Mouse (Mus musculus): ENCODE measurements around the gene Coro6. TPM values are rescaled to one million over a fixed set of nuclear protein-coding genes. Genes with fewer than 3 reads are reported as not detected.

Coro6 gene
- polyA plus RNA-seq, 1 experiment from 2014 or later, result 15.9 TPM

- WGBS, result 90% methylated on average over 7 of the region's 7 CpGs
- H3K4me1 ChIP-seq, result peaks cover 67% of the 10 kb centered on the region
- H3K27me3 ChIP-seq (ENCODE audit: insufficient read depth, poor library complexity, severe bottlenecking), result no peaks in the 10 kb centered on the region
- peaks cover 55% of the 10 kb centered on the region for H3K36me3 ChIP-seq
- DNase-seq (ENCODE audit: low spot score), result no peak
- H3K9me3 ChIP-seq, result no peaks in the 10 kb centered on the region
- no peak overlapping the region for H3K4me3 ChIP-seq
- H3K27ac ChIP-seq, result no peak overlapping the region
Measured at GRCm38 (mm10) chr11:77499354-77499753, 37.1 kb downstream of the Coro6 start.

- H3K4me3 ChIP-seq, result no peak overlapping the region
- H3K36me3 ChIP-seq, result peaks cover 67% of the 10 kb centered on the region
- no peak overlapping the region for H3K27ac ChIP-seq
- no peaks in the 10 kb centered on the region for H3K27me3 ChIP-seq (ENCODE audit: insufficient read depth, poor library complexity, severe bottlenecking)
- WGBS, result 88% methylated on average over 17 of the region's 17 CpGs
- H3K9me3 ChIP-seq, result no peaks in the 10 kb centered on the region
- H3K4me1 ChIP-seq, result peaks cover 54% of the 10 kb centered on the region
- DNase-seq (ENCODE audit: low spot score), result no peak
Measured at GRCm38 (mm10) chr11:77500361-77501325, 38.4 kb downstream of the Coro6 start.

DNA sequence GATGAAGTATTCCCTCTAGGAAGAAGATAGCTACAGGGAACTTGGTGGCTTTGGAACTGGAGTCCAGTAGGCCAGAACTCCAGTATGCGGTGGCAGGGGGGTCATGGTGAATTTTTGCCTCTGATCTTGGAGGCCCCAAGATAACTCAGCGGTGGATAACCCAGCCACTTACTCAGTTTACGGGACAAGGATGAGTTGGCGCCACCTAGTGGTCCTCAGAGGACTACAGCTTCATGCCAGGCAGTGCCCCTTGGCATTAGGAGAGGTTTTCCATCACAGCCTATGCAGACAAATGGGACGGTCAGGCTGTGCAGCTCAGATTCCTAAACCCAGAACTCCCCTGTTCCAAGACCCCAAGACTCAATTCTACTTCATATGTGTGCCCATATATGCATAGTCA, 39.2 kb downstream of the Coro6 start:
- no peak overlapping the region for H3K27ac ChIP-seq
- no peaks in the 10 kb centered on the region for H3K27me3 ChIP-seq (ENCODE audit: insufficient read depth, poor library complexity, severe bottlenecking)
- no peaks in the 10 kb centered on the region for H3K9me3 ChIP-seq
- peaks cover 47% of the 10 kb centered on the region for H3K4me1 ChIP-seq
- H3K36me3 ChIP-seq, result peaks cover 75% of the 10 kb centered on the region
- DNase-seq (ENCODE audit: low spot score), result no peak
- WGBS, result 34% methylated on average over 5 of the region's 5 CpGs
- no peak overlapping the region for H3K4me3 ChIP-seq

DNA sequence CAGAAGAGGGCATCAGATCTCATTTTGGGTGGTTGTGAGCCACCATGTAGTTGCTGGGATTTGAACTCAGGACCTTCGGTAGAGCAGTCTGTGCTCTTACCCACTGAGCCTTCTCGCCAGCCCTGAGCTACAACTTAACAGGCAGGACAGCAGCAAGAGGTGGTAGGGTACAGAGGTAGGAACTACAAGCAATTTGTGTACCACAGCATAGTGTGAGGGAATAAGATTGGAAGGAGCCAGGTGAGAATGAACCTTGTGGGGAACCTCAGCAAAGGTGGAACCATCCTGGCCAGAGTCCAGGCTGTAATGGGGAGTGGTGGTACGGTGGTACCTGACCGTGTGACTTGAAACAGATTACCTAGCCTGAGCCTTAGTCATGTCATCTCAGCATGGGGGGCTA, 39.8 kb downstream of the Coro6 start:
- Histone ChIP-seq H3K4me1 (peaks cover 43% of the 10 kb centered on the region), H3K36me3 (peaks cover 81% of the 10 kb centered on the region), H3K27ac (no peak overlapping the region), H3K9me3 (no peaks in the 10 kb centered on the region), H3K27me3 (ENCODE audit: insufficient read depth, poor library complexity, severe bottlenecking) (no peaks in the 10 kb centered on the region), H3K4me3 (no peak overlapping the region)
- WGBS, result 94% methylated on average over 4 of the region's 4 CpGs
- no peak for DNase-seq (ENCODE audit: low spot score)

DNA sequence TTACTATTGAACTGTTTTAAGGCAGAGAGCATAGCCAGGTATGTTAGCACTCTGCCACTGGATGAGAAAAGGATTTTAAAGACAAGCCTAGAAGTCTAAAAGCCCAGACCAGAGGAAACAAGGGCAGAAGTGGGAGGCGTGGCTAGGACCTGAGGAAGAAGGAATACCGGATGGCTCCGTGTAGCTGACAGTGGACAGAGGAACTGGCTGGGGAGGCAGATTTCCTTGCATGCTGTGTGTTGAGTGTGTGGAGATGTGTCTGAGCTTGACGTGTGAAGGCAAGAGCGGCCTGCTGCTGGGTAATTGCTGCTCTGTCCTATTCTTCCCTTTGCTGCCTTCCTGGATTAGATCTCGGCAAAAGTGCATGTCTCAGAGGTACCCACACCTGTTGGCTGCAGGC, 40.3 kb downstream of the Coro6 start:
- H3K9me3 ChIP-seq, result no peaks in the 10 kb centered on the region
- no peaks in the 10 kb centered on the region for H3K27me3 ChIP-seq (ENCODE audit: insufficient read depth, poor library complexity, severe bottlenecking)
- peaks cover 86% of the 10 kb centered on the region for H3K36me3 ChIP-seq
- peaks cover 38% of the 10 kb centered on the region for H3K4me1 ChIP-seq
- H3K4me3 ChIP-seq, result no peak overlapping the region
- WGBS, result 85% methylated on average over 6 of the region's 6 CpGs
- H3K27ac ChIP-seq, result no peak overlapping the region
- DNase-seq (ENCODE audit: low spot score), result no peak

- Histone ChIP-seq H3K4me3 (no peak overlapping the region), H3K27me3 (ENCODE audit: insufficient read depth, poor library complexity, severe bottlenecking) (no peaks in the 10 kb centered on the region), H3K36me3 (peaks cover 95% of the 10 kb centered on the region), H3K27ac (no peak overlapping the region), H3K9me3 (no peaks in the 10 kb centered on the region), H3K4me1 (peaks cover 33% of the 10 kb centered on the region)
- WGBS, result 65% methylated on average over 3 of the region's 3 CpGs
- no peak for DNase-seq (ENCODE audit: low spot score)
Measured at GRCm38 (mm10) chr11:77503511-77503910, 41.3 kb downstream of the Coro6 start.

DNA sequence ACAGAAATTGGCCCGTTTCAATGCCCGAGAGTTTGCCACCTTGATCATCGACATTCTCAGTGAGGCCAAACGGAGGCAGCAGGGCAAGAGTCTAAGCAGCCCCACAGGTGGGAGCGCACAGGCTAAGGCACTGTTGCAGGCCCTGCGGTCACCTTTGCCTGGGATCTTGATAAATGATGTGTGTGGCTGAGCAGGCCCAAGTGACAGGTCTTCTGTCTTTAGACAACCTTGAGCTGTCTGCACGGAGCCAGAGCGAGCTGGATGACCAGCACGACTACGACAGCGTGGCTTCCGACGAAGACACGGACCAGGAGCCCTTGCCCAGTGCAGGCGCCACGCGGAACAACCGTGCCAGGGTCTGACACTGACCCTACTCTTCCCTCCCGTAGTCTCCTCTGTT, 42.2 kb downstream of the Coro6 start:
- Histone ChIP-seq H3K27me3 (ENCODE audit: insufficient read depth, poor library complexity, severe bottlenecking) (no peaks in the 10 kb centered on the region), H3K27ac (no peak overlapping the region), H3K4me3 (no peak overlapping the region), H3K9me3 (no peaks in the 10 kb centered on the region), H3K36me3 (peaks cover 95% of the 10 kb centered on the region), H3K4me1 (peaks cover 30% of the 10 kb centered on the region)
- no peak for DNase-seq (ENCODE audit: low spot score)
- WGBS, result 95% methylated on average over 19 of the region's 19 CpGs

DNA sequence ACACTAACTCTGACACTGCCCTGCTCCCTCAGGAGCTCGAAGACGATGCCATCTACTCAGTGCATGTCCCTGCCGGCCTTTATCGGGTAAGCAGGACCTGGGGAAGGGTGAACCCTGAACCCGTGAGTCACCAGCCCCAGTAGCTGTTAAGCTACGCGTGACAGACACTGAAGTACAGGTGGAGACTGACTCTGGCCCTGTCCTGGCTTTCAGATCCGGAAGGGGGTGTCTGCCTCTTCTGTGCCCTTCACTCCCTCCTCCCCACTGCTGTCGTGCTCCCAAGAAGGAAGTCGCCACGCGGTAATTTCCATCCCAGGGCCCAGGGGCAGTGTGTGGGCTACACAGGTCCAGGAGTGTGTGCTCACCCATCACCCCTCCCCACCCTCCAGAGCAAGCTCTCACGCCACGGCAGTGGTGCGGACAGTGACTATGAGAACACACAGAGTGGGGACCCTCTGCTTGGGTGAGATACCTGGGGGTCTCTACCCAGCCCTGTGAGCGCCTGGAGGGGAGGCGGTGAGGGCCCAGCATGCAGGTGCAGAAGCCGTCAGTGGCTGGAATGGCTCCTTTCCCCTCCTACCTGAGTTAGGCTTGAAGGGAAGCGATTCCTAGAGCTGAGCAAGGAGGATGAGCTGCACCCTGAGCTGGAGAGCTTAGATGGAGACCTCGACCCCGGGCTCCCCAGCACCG, 43.2 kb downstream of the Coro6 start:
- H3K4me3 ChIP-seq, result no peak overlapping the region
- H3K27ac ChIP-seq, result no peak overlapping the region
- DNase-seq (ENCODE audit: low spot score), result no peak
- peaks cover 93% of the 10 kb centered on the region for H3K36me3 ChIP-seq
- H3K27me3 ChIP-seq (ENCODE audit: insufficient read depth, poor library complexity, severe bottlenecking), result no peaks in the 10 kb centered on the region
- no peaks in the 10 kb centered on the region for H3K9me3 ChIP-seq
- 86% methylated on average over 22 of the region's 22 CpGs for WGBS
- peaks cover 25% of the 10 kb centered on the region for H3K4me1 ChIP-seq

DNA sequence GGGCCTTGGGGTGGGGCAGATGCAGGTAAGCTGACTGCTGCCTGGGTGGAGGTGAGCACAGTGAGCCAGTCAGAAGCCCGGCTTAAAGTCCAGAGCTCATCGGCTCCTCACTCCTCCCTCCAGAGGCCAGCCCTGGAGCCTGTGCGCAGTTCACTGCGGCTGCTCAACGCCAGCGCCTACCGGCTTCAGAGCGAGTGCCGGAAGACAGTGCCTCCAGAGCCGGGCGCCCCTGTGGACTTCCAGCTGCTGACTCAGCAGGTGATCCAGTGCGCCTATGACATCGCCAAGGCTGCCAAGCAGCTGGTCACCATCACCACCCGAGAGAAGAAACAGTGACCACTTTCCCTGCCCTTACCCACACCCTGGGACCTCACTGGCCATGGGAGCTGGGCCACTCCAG, 44.1 kb downstream of the Coro6 start:
- WGBS, result 86% methylated on average over 14 of the region's 14 CpGs
- no peak overlapping the region for H3K4me3 ChIP-seq
- peaks cover 89% of the 10 kb centered on the region for H3K36me3 ChIP-seq
- no peak for DNase-seq (ENCODE audit: low spot score)
- no peaks in the 10 kb centered on the region for H3K9me3 ChIP-seq
- H3K27ac ChIP-seq, result no peak overlapping the region
- peaks cover 17% of the 10 kb centered on the region for H3K4me1 ChIP-seq
- no peaks in the 10 kb centered on the region for H3K27me3 ChIP-seq (ENCODE audit: insufficient read depth, poor library complexity, severe bottlenecking)

- H3K4me1 ChIP-seq, result peaks cover 17% of the 10 kb centered on the region
- peaks cover 83% of the 10 kb centered on the region for H3K36me3 ChIP-seq
- no peak overlapping the region for H3K27ac ChIP-seq
- no peaks in the 10 kb centered on the region for H3K27me3 ChIP-seq (ENCODE audit: insufficient read depth, poor library complexity, severe bottlenecking)
- no peak overlapping the region for H3K4me3 ChIP-seq
- no peaks in the 10 kb centered on the region for H3K9me3 ChIP-seq
- no peak for DNase-seq (ENCODE audit: low spot score)
- WGBS, result 83% methylated on average over 6 of the region's 6 CpGs
Measured at GRCm38 (mm10) chr11:77506941-77507340, 44.7 kb downstream of the Coro6 start.

DNA sequence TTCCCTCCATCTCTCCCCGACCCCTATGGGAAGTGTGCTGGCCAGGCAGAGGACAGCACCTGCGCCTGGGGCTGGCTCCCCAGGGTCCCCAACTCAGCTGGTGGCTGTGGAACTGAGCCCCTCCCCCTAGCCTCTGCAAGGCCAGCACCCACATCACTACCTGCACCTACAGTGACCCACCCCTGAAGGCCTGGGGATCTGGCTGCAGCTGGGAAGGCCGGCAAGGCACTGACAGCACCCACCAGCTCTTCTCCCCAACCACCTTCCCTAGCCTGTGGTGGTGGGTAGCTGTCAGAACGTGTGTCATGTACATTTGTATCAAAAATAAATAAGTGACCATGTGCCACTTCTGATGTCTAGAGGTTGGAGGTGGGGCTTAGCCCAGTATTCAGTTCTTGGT, 45.2 kb downstream of the Coro6 start:
- H3K36me3 ChIP-seq, result peaks cover 78% of the 10 kb centered on the region
- H3K4me1 ChIP-seq, result peaks cover 20% of the 10 kb centered on the region
- DNase-seq (ENCODE audit: low spot score), result no peak
- H3K27me3 ChIP-seq (ENCODE audit: insufficient read depth, poor library complexity, severe bottlenecking), result no peaks in the 10 kb centered on the region
- H3K4me3 ChIP-seq, result no peak overlapping the region
- H3K27ac ChIP-seq, result 0 out of 2 replicates have a peak overlapping the region, but pooled peaks have one; percentile 88
- WGBS, result 77% methylated on average over 4 of the region's 4 CpGs
- H3K9me3 ChIP-seq, result no peaks in the 10 kb centered on the region

- Histone ChIP-seq H3K27ac (peak overlapping the region; percentile 88), H3K36me3 (peaks cover 69% of the 10 kb centered on the region), H3K9me3 (no peaks in the 10 kb centered on the region), H3K27me3 (ENCODE audit: insufficient read depth, poor library complexity, severe bottlenecking) (no peaks in the 10 kb centered on the region), H3K4me1 (peaks cover 22% of the 10 kb centered on the region), H3K4me3 (peak overlapping the region; percentile 57)
- peak; percentile 91 for DNase-seq (ENCODE audit: low spot score)
- WGBS, result 15% methylated on average over 49 of the region's 49 CpGs
Measured at GRCm38 (mm10) chr11:77508068-77509021, 46.1 kb downstream of the Coro6 start.

All from heart, embryonic 10.5 days (tissue).